Mouse (Mus musculus): ENCODE results near the gene Asb2. TPM values are rescaled to one million over a fixed set of nuclear protein-coding genes. Genes with fewer than 3 reads are reported as not detected.

The Asb2 gene
- total and polyA plus RNA-seq, 3 experiments, result 0.05 TPM; not detected in 2

- no peaks in the 10 kb centered on the region for H3K36me3 ChIP-seq (replicated peaks)
- ATAC-seq (ENCODE audit: extremely low read depth, insufficient number of reproducible peaks, low FRiP score, poor library complexity, severe bottlenecking) (no peak), DNase-seq (ENCODE audit: low spot score) (no peak)
- H3K9me3 ChIP-seq (replicated peaks), result peaks cover 67% of the 10 kb centered on the region
- H3K27me3 ChIP-seq (ENCODE audit: insufficient read depth, low read length), result no peaks in the 10 kb centered on the region
- no peak for TF ChIP-seq GATA2 (IDR thresholded peaks at IDR 0.05; ENCODE audit: borderline replicate concordance, low read depth, low read length)
- no peak for TF ChIP-seq GATA1 (IDR thresholded peaks at IDR 0.05; ENCODE audit: borderline replicate concordance, low read length)
- H3K4me1 ChIP-seq (ENCODE audit: insufficient read depth, low read depth, low read length), result no peaks in the 10 kb centered on the region
- no peak overlapping the region for H3K4me3 ChIP-seq (ENCODE audit: low read depth, low read length)
Observed at GRCm38 (mm10) chr12:103328448-103329191, 27.2 kb downstream of the Asb2 start.

- H3K36me3 ChIP-seq (replicated peaks), result no peaks in the 10 kb centered on the region
- H3K27me3 ChIP-seq (ENCODE audit: insufficient read depth, low read length), result no peaks in the 10 kb centered on the region
- no peak overlapping the region for H3K4me3 ChIP-seq (ENCODE audit: low read depth, low read length)
- ATAC-seq (ENCODE audit: extremely low read depth, insufficient number of reproducible peaks, low FRiP score, poor library complexity, severe bottlenecking) (no peak), DNase-seq (ENCODE audit: low spot score) (no peak)
- peaks cover 72% of the 10 kb centered on the region for H3K9me3 ChIP-seq (replicated peaks)
- H3K4me1 ChIP-seq (ENCODE audit: insufficient read depth, low read depth, low read length), result no peaks in the 10 kb centered on the region
- TF ChIP-seq CTCF (IDR thresholded peaks at IDR 0.05; ENCODE audit: low read depth, low read length), result no peak
- no peak for TF ChIP-seq POLR2AphosphoS5 (IDR thresholded peaks at IDR 0.05; ENCODE audit: insufficient replicate concordance, low read depth, low read length)
- TF ChIP-seq GATA1 (IDR thresholded peaks at IDR 0.05; ENCODE audit: borderline replicate concordance, low read length), result no peak
- TF ChIP-seq GATA2 (IDR thresholded peaks at IDR 0.05; ENCODE audit: borderline replicate concordance, low read depth, low read length), result no peak
- TF ChIP-seq TAL1 (conservative IDR thresholded peaks at IDR 0.05; ENCODE audit: low read depth, low read length), result no peak
Observed at GRCm38 (mm10) chr12:103327107-103327506, 28.7 kb downstream of the Asb2 start.

- no peaks in the 10 kb centered on the region for H3K4me1 ChIP-seq (ENCODE audit: insufficient read depth, low read depth, low read length)
- H3K4me3 ChIP-seq (ENCODE audit: low read depth, low read length), result no peak overlapping the region
- TF ChIP-seq GATA1 (IDR thresholded peaks at IDR 0.05; ENCODE audit: borderline replicate concordance, low read length) (no peak), CTCF (IDR thresholded peaks at IDR 0.05; ENCODE audit: low read depth, low read length) (no peak), POLR2AphosphoS5 (IDR thresholded peaks at IDR 0.05; ENCODE audit: insufficient replicate concordance, low read depth, low read length) (no peak), GATA2 (IDR thresholded peaks at IDR 0.05; ENCODE audit: borderline replicate concordance, low read depth, low read length) (no peak), TAL1 (conservative IDR thresholded peaks at IDR 0.05; ENCODE audit: low read depth, low read length) (no peak)
- H3K27me3 ChIP-seq (ENCODE audit: insufficient read depth, low read length), result no peaks in the 10 kb centered on the region
- H3K9me3 ChIP-seq (replicated peaks), result peaks cover 76% of the 10 kb centered on the region
- DNase-seq (ENCODE audit: low spot score) (no peak), ATAC-seq (ENCODE audit: extremely low read depth, insufficient number of reproducible peaks, low FRiP score, poor library complexity, severe bottlenecking) (no peak)
- H3K36me3 ChIP-seq (replicated peaks), result no peaks in the 10 kb centered on the region
Observed at GRCm38 (mm10) chr12:103326569-103326968, 29.2 kb downstream of the Asb2 start.

GRCm38 (mm10) chr12:103325156-103325857, 30.5 kb downstream of the Asb2 start:
- H3K4me3 ChIP-seq (ENCODE audit: low read depth, low read length), result peak overlapping the region; percentile 31

GRCm38 (mm10) chr12:103322801-103323200, 33.0 kb downstream of the Asb2 start:
- no peaks in the 10 kb centered on the region for H3K36me3 ChIP-seq (replicated peaks)
- ATAC-seq (ENCODE audit: extremely low read depth, insufficient number of reproducible peaks, low FRiP score, poor library complexity, severe bottlenecking) (no peak; the same call in 1 of the 2 replicates), DNase-seq (ENCODE audit: low spot score) (no peak)
- TF ChIP-seq POLR2AphosphoS5 (IDR thresholded peaks at IDR 0.05; ENCODE audit: insufficient replicate concordance, low read depth, low read length) (no peak), CTCF (IDR thresholded peaks at IDR 0.05; ENCODE audit: low read depth, low read length) (no peak), GATA2 (IDR thresholded peaks at IDR 0.05; ENCODE audit: borderline replicate concordance, low read depth, low read length) (no peak), GATA1 (IDR thresholded peaks at IDR 0.05; ENCODE audit: borderline replicate concordance, low read length) (no peak), TAL1 (conservative IDR thresholded peaks at IDR 0.05; ENCODE audit: low read depth, low read length) (no peak)
- H3K9me3 ChIP-seq (replicated peaks), result peaks cover 81% of the 10 kb centered on the region
- H3K27me3 ChIP-seq (ENCODE audit: insufficient read depth, low read length), result no peaks in the 10 kb centered on the region
- no peak overlapping the region for H3K4me3 ChIP-seq (ENCODE audit: low read depth, low read length)
- H3K4me1 ChIP-seq (ENCODE audit: insufficient read depth, low read depth, low read length), result no peaks in the 10 kb centered on the region

More at GRCm38 (mm10) chr12:103325156-103325857, 30.5 kb downstream of the Asb2 start:
- Histone ChIP-seq H3K27me3 (ENCODE audit: insufficient read depth, low read length) (no peaks in the 10 kb centered on the region), H3K4me1 (ENCODE audit: insufficient read depth, low read depth, low read length) (no peaks in the 10 kb centered on the region), H3K9me3 (replicated peaks) (peaks cover 82% of the 10 kb centered on the region), H3K36me3 (replicated peaks) (no peaks in the 10 kb centered on the region)
- ATAC-seq (ENCODE audit: extremely low read depth, insufficient number of reproducible peaks, low FRiP score, poor library complexity, severe bottlenecking) (no peak), DNase-seq (ENCODE audit: low spot score) (no peak)
- TF ChIP-seq TAL1 (conservative IDR thresholded peaks at IDR 0.05; ENCODE audit: low read depth, low read length) (no peak), GATA1 (IDR thresholded peaks at IDR 0.05; ENCODE audit: borderline replicate concordance, low read length) (no peak), CTCF (IDR thresholded peaks at IDR 0.05; ENCODE audit: low read depth, low read length) (peak; percentile 37)

- TF ChIP-seq GATA1 (IDR thresholded peaks at IDR 0.05; ENCODE audit: borderline replicate concordance, low read length) (no peak), POLR2AphosphoS5 (IDR thresholded peaks at IDR 0.05; ENCODE audit: insufficient replicate concordance, low read depth, low read length) (no peak), GATA2 (IDR thresholded peaks at IDR 0.05; ENCODE audit: borderline replicate concordance, low read depth, low read length) (no peak), CTCF (IDR thresholded peaks at IDR 0.05; ENCODE audit: low read depth, low read length) (no peak)
- no peaks in the 10 kb centered on the region for H3K36me3 ChIP-seq (replicated peaks)
- peaks cover 87% of the 10 kb centered on the region for H3K9me3 ChIP-seq (replicated peaks)
- no peaks in the 10 kb centered on the region for H3K4me1 ChIP-seq (ENCODE audit: insufficient read depth, low read depth, low read length)
- no peak overlapping the region for H3K4me3 ChIP-seq (ENCODE audit: low read depth, low read length)
- DNase-seq (ENCODE audit: low spot score), result no peak
- ATAC-seq (ENCODE audit: extremely low read depth, insufficient number of reproducible peaks, low FRiP score, poor library complexity, severe bottlenecking), result no peak
- no peaks in the 10 kb centered on the region for H3K27me3 ChIP-seq (ENCODE audit: insufficient read depth, low read length)
Observed at GRCm38 (mm10) chr12:103315831-103316545, 39.8 kb downstream of the Asb2 start.

Measured in G1E (cell line).